Mouse (Mus musculus) thymus, adult 2 months (tissue): ENCODE data around the gene Dctn1.

Source experiments
- CTCF ChIP-seq: fragments of 200-500 bp; IDR thresholded peaks from 2 replicates; pipeline ENCODE4 v1.5.1; 2012; ENCODE audit warnings: mild to moderate bottlenecking, control low read depth, low read length, moderate library complexity, borderline replicate concordance; ENCODE audit not compliant: control insufficient read depth, poor library complexity, insufficient read depth; ENCODE audit errors: extremely low read depth
- POLR2A ChIP-seq: fragments of 200-500 bp; IDR thresholded peaks from 2 replicates; pipeline ENCODE4 v1.6.1; 2012; ENCODE audit warnings: mild to moderate bottlenecking, low read length, control low read depth, moderate library complexity; ENCODE audit not compliant: control insufficient read depth, poor library complexity, insufficient read depth; ENCODE audit errors: extremely low read depth

- TF ChIP-seq CTCF (no peak), POLR2A (no peak)
Observed at GRCm38 (mm10) chr6:83153038-83153437, 12.7 kb upstream of the Dctn1 start.
